Mouse (Mus musculus) skeletal muscle tissue, adult 2 months (tissue): ENCODE data around the gene Guk1.
"Not testable (repeated sequence)": the region's sequence is repeated elsewhere in the genome, so short reads cannot be mapped to it uniquely, and the experiment has no call there.

Source experiments
- DNase-seq: peaks from one replicate; pipeline ENCODE4 v3.0.0-alpha.2; 2012; ENCODE audit warnings: low read depth, low spot score

Gene Guk1

GRCm38 (mm10) chr11:59192059-59192386 lies at the start of gene Guk1:
TSS of gene Guk1 (minus strand) at chr11:59192212.
- no peak for DNase-seq

GRCm38 (mm10) chr11:59239796-59240195 lies 47.8 kb upstream of the Guk1 start:
- no peak for DNase-seq

GRCm38 (mm10) chr11:59239428-59239785 lies 47.4 kb upstream of the Guk1 start:
- no peak for DNase-seq

- no peak for DNase-seq
These were observed 46.8 kb upstream of the Guk1 start for GRCm38 (mm10) chr11:59238525-59239427.

- no peak for DNase-seq
These were observed 40.8 kb upstream of the Guk1 start for GRCm38 (mm10) chr11:59232797-59233196.

- DNase-seq: no peak
These were observed 38.2 kb upstream of the Guk1 start for GRCm38 (mm10) chr11:59230144-59230760.

- peak; percentile 95 for DNase-seq
These were observed 36.3 kb upstream of the Guk1 start, which contains the start of gene Arf1 for GRCm38 (mm10) chr11:59228122-59228953. TSS of gene Arf1 (minus strand) at chr11:59228270.

GRCm38 (mm10) chr11:59227604-59228121 lies 35.7 kb upstream of the Guk1 start:
- DNase-seq: no peak

GRCm38 (mm10) chr11:59226787-59227603 lies 35.0 kb upstream of the Guk1 start:
- no peak for DNase-seq

- no peak for DNase-seq
These were observed 34.2 kb upstream of the Guk1 start for GRCm38 (mm10) chr11:59226251-59226650.

GRCm38 (mm10) chr11:59225167-59225566 lies 33.2 kb upstream of the Guk1 start:
- DNase-seq: no peak

- DNase-seq: no peak
These were observed 32.5 kb upstream of the Guk1 start for GRCm38 (mm10) chr11:59224470-59224869.

GRCm38 (mm10) chr11:59224025-59224424 lies 32.0 kb upstream of the Guk1 start:
- DNase-seq: no peak

GRCm38 (mm10) chr11:59222306-59222705 lies 30.3 kb upstream of the Guk1 start:
- DNase-seq: no peak

GRCm38 (mm10) chr11:59221604-59222003 lies 29.6 kb upstream of the Guk1 start:
- DNase-seq: no peak

- DNase-seq: no peak
These were observed 27.1 kb upstream of the Guk1 start for GRCm38 (mm10) chr11:59219064-59219463.

GRCm38 (mm10) chr11:59218389-59218998 lies 26.5 kb upstream of the Guk1 start:
- DNase-seq: no peak

- no peak for DNase-seq
These were observed 24.9 kb upstream of the Guk1 start for GRCm38 (mm10) chr11:59216955-59217354.

GRCm38 (mm10) chr11:59212892-59213494 lies 21.0 kb upstream of the Guk1 start:
- DNase-seq: no peak

- not testable (repeated sequence) for DNase-seq
These were observed 20.3 kb upstream of the Guk1 start for GRCm38 (mm10) chr11:59212320-59212719.
